Mouse (Mus musculus): Measurements from ENCODE around the gene Samd4b.
A peak's percentile ranks its signal among the peaks of the same experiment; 100 is the strongest.

DNA sequence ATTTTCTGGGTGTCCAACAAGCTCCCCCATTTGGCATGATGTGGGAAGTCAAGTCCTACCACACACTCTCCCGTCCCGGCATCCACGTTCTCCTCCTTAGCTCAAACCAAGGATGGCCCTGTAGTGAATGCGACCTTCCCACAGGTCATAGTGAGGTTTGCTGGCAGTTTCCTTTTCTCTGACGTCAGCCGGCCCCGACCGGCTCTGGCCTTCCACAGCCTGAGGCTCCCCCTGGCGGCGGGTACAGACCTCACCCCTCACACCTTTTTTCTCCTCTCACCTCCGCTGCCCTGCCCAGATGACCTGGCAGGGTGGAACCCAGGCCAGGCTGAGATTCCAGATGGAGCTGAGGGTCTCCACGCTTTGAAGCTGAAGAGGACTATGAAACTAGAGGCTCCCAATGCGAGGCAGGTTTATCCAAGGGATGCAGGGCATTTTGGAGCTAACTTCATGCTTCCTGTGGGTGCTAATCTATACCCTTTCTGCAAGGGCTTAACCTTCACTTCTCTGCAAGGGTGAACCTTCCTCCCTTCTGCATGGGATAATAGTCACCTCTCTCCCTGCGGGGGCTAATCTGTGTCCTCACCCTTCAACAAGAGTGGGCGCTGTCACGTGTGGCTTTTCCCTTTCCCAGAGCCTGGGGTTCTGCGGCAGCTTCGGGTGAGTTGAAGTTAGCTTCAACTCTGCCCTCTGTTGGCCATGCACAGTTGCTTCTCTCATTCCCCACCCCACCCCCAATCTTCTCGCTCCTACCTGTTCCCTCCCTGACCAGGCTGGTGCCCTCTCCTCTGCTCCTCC, 69.8 kb downstream of the Samd4b start:
- peak; percentile 86 for TF ChIP-seq CTCF (IDR thresholded peaks at IDR 0.05; ENCODE audit: control insufficient read depth, insufficient read depth, low read length)
- no peak for TF ChIP-seq POLR2A (IDR thresholded peaks at IDR 0.05; ENCODE audit: borderline replicate concordance, control insufficient read depth, low read depth, low read length)

Data from bone marrow, adult 2 months (tissue).